Mouse (Mus musculus) embryo, embryonic 9.5 days (tissue): Measurements from ENCODE around the gene Gm21822.
"Not testable (repeated sequence)": the region's sequence is repeated elsewhere in the genome, so short reads cannot be mapped to it uniquely, and the experiment has no call there.

Experiments
- DNase-seq: peaks from one replicate; pipeline ENCODE4 v3.0.0-alpha.2; 2017; ENCODE audit errors: extremely low spot score

The Gm21822 gene

DNA sequence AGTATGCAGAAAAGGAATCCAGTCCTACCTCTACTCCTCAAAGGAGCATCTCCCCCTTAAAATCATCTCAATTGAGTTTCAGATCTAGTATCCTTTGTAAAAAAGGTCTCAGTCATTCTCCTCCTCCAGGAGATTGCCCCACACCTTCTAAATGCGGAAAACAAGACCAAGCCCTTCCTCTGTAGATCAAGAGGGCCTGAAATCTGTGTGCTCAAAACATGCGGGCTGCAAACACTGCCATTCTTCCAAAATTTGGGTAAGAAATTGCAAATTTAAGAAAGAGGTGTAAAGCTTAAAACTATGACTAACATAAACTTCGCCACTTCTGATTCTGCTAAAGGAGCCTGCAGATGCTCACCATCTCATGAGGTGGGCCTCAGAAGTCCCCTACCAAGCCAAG lies at the start of gene Gm21822:
Gene Gm21822 (plus strand): TSS at position 301 of the 400 bp plus-strand sequence.
- DNase-seq = not testable (repeated sequence)
